Mouse (Mus musculus): ENCODE results near the gene Acaca. TPM values are rescaled to one million over a fixed set of nuclear protein-coding genes. Genes with fewer than 3 reads are reported as not detected.
A peak's percentile ranks its signal among the peaks of the same experiment; 100 is the strongest.

Acaca gene
- 5.4 and 5.5 TPM in 2 replicates for polyA plus RNA-seq (2015; fragmentation: Nextera tagmentation; extraction: Ambion mirVana)

DNA sequence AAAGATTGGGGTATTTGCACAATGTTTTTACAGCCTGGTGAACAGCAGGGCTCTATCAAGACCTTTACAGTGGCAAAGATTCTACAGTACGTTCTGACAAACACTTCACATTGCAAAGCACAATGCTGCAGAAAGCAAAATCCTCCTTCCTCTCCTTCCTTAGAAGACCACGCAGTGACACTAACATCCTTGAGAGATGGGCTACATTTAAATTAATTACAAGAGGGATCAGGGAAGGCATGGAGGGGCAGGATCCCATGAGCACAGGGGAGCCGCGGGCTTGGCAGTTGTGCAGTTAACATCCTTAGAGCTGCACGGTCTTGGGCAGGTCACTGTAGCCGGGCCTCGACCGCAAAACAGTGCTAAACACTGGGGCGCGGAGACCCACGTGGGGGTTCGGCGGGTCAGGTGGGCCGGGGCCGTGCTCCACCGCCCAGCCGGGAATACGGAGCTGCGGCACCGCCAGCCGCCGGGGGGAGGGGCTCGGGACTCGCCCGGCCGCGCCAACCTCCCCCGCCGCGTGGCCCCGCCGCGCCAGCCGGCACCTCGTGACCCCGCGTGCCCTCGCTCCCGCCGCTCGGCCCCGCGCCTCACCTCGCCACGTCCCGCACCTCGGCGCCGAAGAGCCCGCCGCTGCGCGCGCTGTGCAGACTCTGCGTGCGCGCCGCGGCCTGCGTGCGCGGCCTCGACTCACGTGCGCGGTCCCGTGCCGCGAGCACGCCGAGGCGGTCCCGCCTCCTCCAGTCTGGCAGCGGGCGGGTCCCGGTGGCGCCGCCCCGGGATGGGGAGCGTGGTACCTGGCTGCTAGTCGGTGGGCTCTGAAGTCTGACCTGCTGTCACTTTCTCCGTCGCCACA lies at the start of gene Acaca, which contains the start of gene Tada2a:
TSS of gene Acaca (plus strand) at position 730 of the 856 bp plus-strand sequence.
TSS of gene Tada2a (minus strand) at position 658 of the 856 bp plus-strand sequence.
- peak within 1 kb of the TSS; percentile 79 for H3K4me3 ChIP-seq (replicated peaks)
- H3K4me2 ChIP-seq, result peak within 1 kb of the TSS; percentile 90
- peak within 1 kb of the TSS; percentile 76 for H3K9ac ChIP-seq
- H3K9me3 ChIP-seq (replicated peaks), result no peaks in the 10 kb centered on the region
- H3K4me1 ChIP-seq (replicated peaks), result peaks cover 17% of the 10 kb centered on the region
- peaks cover 20% of the 10 kb centered on the region for H3K27me3 ChIP-seq
- peak within 1 kb of the TSS; percentile 45; the same call in 1 of the 2 replicates for H3K27ac ChIP-seq (replicated peaks)
- ATAC-seq (ENCODE audit: insufficient read depth), result peak; percentile 95
- peaks cover 27% of the 10 kb centered on the region for H3K36me3 ChIP-seq (replicated peaks)
- WGBS (ENCODE audit: insufficient replicate concordance), result under 1% methylated on average over 82 of the region's 83 CpGs

- Histone ChIP-seq H3K9ac (no peak overlapping the region), H3K27me3 (no peaks in the 10 kb centered on the region), H3K9me3 (replicated peaks) (no peaks in the 10 kb centered on the region), H3K27ac (replicated peaks) (no peak overlapping the region), H3K36me3 (replicated peaks) (peaks cover 27% of the 10 kb centered on the region), H3K4me3 (replicated peaks) (no peak overlapping the region), H3K4me1 (replicated peaks) (no peaks in the 10 kb centered on the region), H3K4me2 (no peak overlapping the region)
- ATAC-seq (ENCODE audit: insufficient read depth), result no peak
- WGBS (ENCODE audit: insufficient replicate concordance), result 66% methylated on average over 4 of the region's 4 CpGs
These were observed 49.6 kb upstream of the Acaca start for GRCm38 (mm10) chr11:84079887-84080286.

DNA sequence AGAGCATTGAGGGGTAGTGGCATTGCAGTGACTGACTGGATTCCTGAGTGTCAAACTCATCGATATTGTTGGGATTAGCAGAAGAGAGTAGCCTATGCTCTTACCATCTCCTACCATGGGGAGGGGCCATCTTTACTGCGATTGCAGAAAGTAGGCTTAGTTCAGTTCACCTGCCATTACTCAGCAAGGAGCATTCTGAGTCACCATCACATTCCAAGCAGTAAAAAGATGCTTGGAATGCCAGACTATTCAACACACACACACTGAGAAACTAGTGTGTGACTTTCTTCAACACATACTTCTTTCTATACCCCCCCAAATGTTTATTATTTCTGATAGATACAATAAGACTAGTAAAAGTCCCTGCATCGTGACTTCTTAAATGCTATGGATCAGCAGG lies 49.1 kb upstream of the Acaca start:
- Histone ChIP-seq H3K9ac (no peak overlapping the region), H3K36me3 (replicated peaks) (peaks cover 27% of the 10 kb centered on the region), H3K4me3 (replicated peaks) (no peak overlapping the region), H3K9me3 (replicated peaks) (no peaks in the 10 kb centered on the region), H3K27me3 (no peaks in the 10 kb centered on the region), H3K27ac (replicated peaks) (no peak overlapping the region), H3K4me1 (replicated peaks) (no peaks in the 10 kb centered on the region), H3K4me2 (no peak overlapping the region)
- ATAC-seq (ENCODE audit: insufficient read depth), result no peak
- 80% methylated on average over 3 of the region's 3 CpGs for WGBS (ENCODE audit: insufficient replicate concordance)

- ATAC-seq (ENCODE audit: insufficient read depth), result no peak
- 76% methylated on average over 5 of the region's 5 CpGs for WGBS (ENCODE audit: insufficient replicate concordance)
- Histone ChIP-seq H3K4me2 (no peak overlapping the region), H3K27ac (replicated peaks) (no peak overlapping the region), H3K27me3 (no peaks in the 10 kb centered on the region), H3K9ac (no peak overlapping the region), H3K9me3 (replicated peaks) (no peaks in the 10 kb centered on the region), H3K36me3 (replicated peaks) (peaks cover 27% of the 10 kb centered on the region), H3K4me3 (replicated peaks) (no peak overlapping the region), H3K4me1 (replicated peaks) (no peaks in the 10 kb centered on the region)
These were observed 47.6 kb upstream of the Acaca start for GRCm38 (mm10) chr11:84081901-84082300.

- Histone ChIP-seq H3K27me3 (no peaks in the 10 kb centered on the region), H3K4me2 (no peak overlapping the region), H3K4me1 (replicated peaks) (no peaks in the 10 kb centered on the region), H3K9ac (no peak overlapping the region), H3K4me3 (replicated peaks) (no peak overlapping the region), H3K27ac (replicated peaks) (no peak overlapping the region), H3K36me3 (replicated peaks) (peaks cover 32% of the 10 kb centered on the region), H3K9me3 (replicated peaks) (no peaks in the 10 kb centered on the region)
- 83% methylated on average over 8 of the region's 8 CpGs for WGBS (ENCODE audit: insufficient replicate concordance)
- no peak for ATAC-seq (ENCODE audit: insufficient read depth)
These were observed 38.9 kb upstream of the Acaca start for GRCm38 (mm10) chr11:84090572-84090971.

DNA sequence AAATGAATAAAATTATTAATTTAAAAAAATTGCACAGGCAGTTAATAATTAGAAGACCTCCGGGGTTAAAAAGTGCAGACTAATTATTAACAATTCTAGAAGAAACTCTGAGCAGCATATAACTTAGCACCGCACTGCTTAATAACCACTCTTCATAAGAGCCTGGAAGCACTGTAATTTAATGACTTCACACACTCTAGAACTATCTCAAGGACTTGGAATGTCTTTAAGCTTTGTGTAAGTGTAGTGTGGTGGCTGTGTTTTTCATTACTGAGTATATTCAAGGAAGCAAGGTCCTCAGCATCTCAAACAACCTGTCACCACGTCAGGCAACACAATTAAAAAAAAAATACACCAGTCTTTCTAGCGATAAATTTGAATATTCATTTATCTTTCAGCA lies 34.4 kb upstream of the Acaca start:
- no peaks in the 10 kb centered on the region for H3K9me3 ChIP-seq (replicated peaks)
- no peak overlapping the region for H3K27ac ChIP-seq (replicated peaks)
- no peaks in the 10 kb centered on the region for H3K27me3 ChIP-seq
- H3K4me2 ChIP-seq, result no peak overlapping the region
- H3K9ac ChIP-seq, result no peak overlapping the region
- H3K36me3 ChIP-seq (replicated peaks), result peaks cover 24% of the 10 kb centered on the region
- no peak for ATAC-seq (ENCODE audit: insufficient read depth)
- no peak overlapping the region for H3K4me3 ChIP-seq (replicated peaks)
- WGBS (ENCODE audit: insufficient replicate concordance), result 73% methylated on average over 4 of the region's 4 CpGs
- H3K4me1 ChIP-seq (replicated peaks), result no peaks in the 10 kb centered on the region

DNA sequence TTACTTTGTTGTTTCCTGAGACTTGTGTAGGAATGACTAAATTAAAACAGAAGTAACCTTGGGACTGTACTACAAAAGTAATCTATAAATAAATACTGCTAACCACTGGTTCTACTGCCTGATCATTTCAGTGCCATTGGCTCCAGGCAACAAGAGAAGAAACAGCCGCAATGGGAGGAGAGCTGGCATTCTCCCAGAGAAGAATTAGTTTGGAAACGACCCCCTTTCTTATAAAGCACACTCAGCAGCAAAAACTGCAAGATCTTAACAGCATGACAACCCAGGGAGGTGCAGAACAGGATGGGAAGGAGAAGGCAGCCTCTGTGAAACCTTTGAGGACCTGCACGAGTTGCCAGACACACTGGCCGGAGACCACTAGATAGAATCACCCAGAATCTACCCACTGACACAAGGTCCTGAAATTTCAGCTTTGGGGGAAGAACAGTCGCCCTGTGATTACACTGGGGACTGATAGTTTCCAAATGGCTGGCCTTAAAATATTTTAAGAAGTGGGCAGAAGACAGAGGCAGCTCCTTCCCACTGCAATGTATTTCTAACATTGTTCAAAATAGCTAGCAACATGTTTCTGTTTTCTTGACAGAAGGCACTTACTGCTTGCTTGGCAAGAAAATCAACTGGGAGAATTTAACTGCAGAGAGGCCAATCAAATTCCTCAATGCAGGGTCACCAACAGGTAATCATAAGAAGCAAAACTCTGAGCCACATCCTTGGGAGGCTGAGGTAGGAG lies 32.0 kb upstream of the Acaca start:
- WGBS (ENCODE audit: insufficient replicate concordance), result 68% methylated on average over 5 of the region's 5 CpGs
- no peak overlapping the region for H3K27ac ChIP-seq (replicated peaks)
- no peaks in the 10 kb centered on the region for H3K27me3 ChIP-seq
- H3K9me3 ChIP-seq (replicated peaks), result no peaks in the 10 kb centered on the region
- H3K36me3 ChIP-seq (replicated peaks), result peaks cover 26% of the 10 kb centered on the region
- no peak overlapping the region for H3K4me2 ChIP-seq
- H3K9ac ChIP-seq, result no peak overlapping the region
- no peak overlapping the region for H3K4me3 ChIP-seq (replicated peaks)
- no peaks in the 10 kb centered on the region for H3K4me1 ChIP-seq (replicated peaks)
- ATAC-seq (ENCODE audit: insufficient read depth), result no peak

DNA sequence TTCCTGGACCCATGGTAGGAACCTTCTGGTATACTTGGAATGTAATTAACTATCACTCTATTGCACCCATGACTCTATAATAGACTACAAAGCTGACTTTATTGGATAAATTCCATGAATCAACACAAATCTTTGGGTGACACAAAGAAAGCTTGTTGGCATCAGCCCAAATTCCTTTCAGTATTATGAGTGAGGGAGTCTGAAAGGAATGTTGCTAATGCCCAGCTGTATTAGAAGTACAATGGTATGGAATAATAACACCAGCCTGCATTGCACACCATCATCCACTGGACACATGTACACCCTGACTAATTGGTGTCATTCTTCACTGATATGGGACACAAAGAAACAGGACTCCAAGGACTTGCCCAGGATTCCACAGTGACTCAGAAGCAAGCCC lies 28.3 kb upstream of the Acaca start:
- no peaks in the 10 kb centered on the region for H3K4me1 ChIP-seq (replicated peaks)
- no peak for ATAC-seq (ENCODE audit: insufficient read depth)
- no peak overlapping the region for H3K9ac ChIP-seq
- H3K4me2 ChIP-seq, result no peak overlapping the region
- no peak overlapping the region for H3K27ac ChIP-seq (replicated peaks)
- no peak overlapping the region for H3K4me3 ChIP-seq (replicated peaks)
- no peaks in the 10 kb centered on the region for H3K27me3 ChIP-seq
- H3K9me3 ChIP-seq (replicated peaks), result no peaks in the 10 kb centered on the region
- H3K36me3 ChIP-seq (replicated peaks), result peaks cover 48% of the 10 kb centered on the region

- no peak overlapping the region for H3K4me2 ChIP-seq
- H3K27ac ChIP-seq (replicated peaks), result no peak overlapping the region
- no peaks in the 10 kb centered on the region for H3K4me1 ChIP-seq (replicated peaks)
- peaks cover 68% of the 10 kb centered on the region for H3K36me3 ChIP-seq (replicated peaks)
- 86% methylated on average over 6 of the region's 6 CpGs for WGBS (ENCODE audit: insufficient replicate concordance)
- no peaks in the 10 kb centered on the region for H3K27me3 ChIP-seq
- no peak overlapping the region for H3K4me3 ChIP-seq (replicated peaks)
- ATAC-seq (ENCODE audit: insufficient read depth), result no peak
- H3K9ac ChIP-seq, result no peak overlapping the region
- no peaks in the 10 kb centered on the region for H3K9me3 ChIP-seq (replicated peaks)
These were observed 25.4 kb upstream of the Acaca start for GRCm38 (mm10) chr11:84104036-84104435.

DNA sequence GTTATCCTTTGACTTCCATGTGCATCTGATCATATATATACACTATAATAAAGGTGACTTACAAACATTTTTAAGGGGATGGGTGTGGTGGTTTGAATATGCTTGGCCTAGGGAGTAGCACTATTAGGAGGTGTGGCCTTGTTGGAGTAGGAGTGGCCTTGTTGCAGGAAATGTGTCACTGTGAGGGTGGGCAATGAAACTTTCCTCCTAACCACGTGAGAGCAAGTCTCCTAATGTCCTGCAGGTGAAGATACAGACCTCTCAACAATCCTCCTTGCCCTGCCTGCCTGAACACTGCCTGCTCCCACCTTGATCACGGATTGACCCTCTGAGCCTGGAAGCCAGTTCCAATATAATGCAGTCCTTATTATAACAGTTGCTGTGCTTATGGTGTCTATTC lies 22.3 kb upstream of the Acaca start:
- H3K27me3 ChIP-seq, result no peaks in the 10 kb centered on the region
- WGBS (ENCODE audit: insufficient replicate concordance), result 57% methylated on average over 2 of the region's 2 CpGs
- H3K4me1 ChIP-seq (replicated peaks), result no peaks in the 10 kb centered on the region
- no peaks in the 10 kb centered on the region for H3K9me3 ChIP-seq (replicated peaks)
- no peak for ATAC-seq (ENCODE audit: insufficient read depth)
- no peak overlapping the region for H3K4me3 ChIP-seq (replicated peaks)
- peaks cover 77% of the 10 kb centered on the region for H3K36me3 ChIP-seq (replicated peaks)
- H3K4me2 ChIP-seq, result no peak overlapping the region
- H3K27ac ChIP-seq (replicated peaks), result no peak overlapping the region
- H3K9ac ChIP-seq, result no peak overlapping the region

DNA sequence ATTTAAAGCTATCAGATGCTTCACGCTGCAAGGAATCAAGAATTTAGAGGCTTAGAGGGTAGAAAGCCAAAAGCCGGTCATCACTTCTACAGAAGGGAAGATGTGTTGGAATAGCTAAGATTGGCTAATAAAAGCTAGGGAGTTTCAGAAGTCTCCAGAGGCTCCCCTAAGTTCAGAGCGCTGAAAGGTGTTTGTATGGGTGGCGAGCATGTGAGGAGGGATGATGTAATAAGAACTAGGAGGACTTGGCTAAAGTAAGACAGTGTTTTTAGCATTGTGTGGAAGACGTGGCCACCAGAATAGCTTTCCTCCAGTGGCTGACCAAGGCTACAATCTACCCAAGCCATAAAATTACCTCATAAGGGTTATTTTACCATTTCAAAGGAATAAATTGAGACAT lies 15.8 kb upstream of the Acaca start:
- H3K4me2 ChIP-seq, result no peak overlapping the region
- WGBS (ENCODE audit: insufficient replicate concordance), result 76% methylated on average over 5 of the region's 5 CpGs
- no peaks in the 10 kb centered on the region for H3K27me3 ChIP-seq
- H3K27ac ChIP-seq (replicated peaks), result no peak overlapping the region
- H3K4me3 ChIP-seq (replicated peaks), result no peak overlapping the region
- peaks cover 62% of the 10 kb centered on the region for H3K36me3 ChIP-seq (replicated peaks)
- no peak for ATAC-seq (ENCODE audit: insufficient read depth)
- no peaks in the 10 kb centered on the region for H3K4me1 ChIP-seq (replicated peaks)
- H3K9me3 ChIP-seq (replicated peaks), result no peaks in the 10 kb centered on the region
- H3K9ac ChIP-seq, result no peak overlapping the region

Data from liver, embryonic 15.5 days (tissue).